Mouse (Mus musculus): Measurements from ENCODE around the gene Acta1.

Acta1 gene

DNA sequence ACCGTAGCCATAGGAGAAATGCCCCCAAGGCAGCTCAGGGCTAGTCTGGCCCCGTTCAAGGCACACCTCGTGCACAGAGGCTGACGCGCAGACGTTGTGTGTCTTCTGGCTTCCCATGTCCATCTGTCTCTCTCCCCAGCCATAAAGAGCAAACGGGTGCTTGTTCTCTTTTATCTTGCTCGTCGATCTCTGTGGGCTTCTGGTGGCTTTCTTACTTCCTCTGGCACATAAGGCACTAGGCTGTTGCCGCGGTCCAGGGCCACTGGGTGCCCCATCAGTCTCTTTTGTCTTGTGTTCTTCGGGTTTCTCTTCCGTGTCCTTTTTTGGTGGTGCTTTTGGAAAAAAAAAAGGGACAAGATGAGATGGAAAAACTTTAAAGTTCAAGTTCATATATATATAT, 49.4 kb downstream of the Acta1 start:
- DNase-seq (ENCODE audit: low read depth, low spot score): no peak

DNA sequence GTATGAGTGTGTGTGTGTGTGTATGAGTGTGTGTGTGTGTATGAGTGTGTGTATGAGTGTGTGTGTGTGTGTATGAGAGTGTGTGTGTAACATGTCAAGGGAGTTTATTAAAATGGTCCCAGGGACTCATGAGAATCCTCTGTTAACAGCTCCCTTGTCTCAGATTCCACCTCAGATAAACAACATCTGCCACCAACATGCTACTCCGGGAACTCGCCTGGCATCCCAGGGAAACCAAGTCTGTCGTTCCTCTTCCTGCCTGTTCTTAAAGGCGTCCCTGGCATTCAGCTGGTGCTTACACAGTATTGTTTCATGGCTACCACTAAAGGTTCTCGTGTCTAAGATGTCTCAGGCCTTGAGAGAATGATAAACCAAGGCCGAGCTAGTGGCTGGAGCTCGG, 50.2 kb downstream of the Acta1 start:
- no peak for DNase-seq (ENCODE audit: low read depth, low spot score)

DNA sequence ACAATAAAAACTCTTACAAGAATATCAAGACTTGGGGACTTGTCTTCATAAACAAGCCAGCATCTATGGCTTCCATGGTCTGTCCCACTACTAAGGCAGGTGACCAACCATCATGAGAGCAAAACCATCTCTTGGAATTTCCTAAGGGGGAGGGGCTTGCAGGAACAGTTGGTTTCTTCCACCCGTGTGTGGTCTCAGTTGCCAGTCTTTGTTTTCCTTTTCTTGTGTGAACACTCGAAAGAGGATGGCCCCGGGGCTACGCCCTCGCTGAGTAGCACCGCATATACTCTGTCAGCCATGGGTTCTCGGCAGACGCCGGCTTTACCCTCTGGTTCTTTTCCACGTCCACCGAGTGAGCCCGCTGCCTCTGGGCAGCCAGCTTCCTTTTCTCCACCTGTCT, 52.5 kb downstream of the Acta1 start:
- no peak for DNase-seq (ENCODE audit: low read depth, low spot score)

All from retina, postnatal 7 days (tissue).